Mouse (Mus musculus) neural tube, embryonic 14.5 days (tissue): ENCODE data around the gene Krt4. TPM values are rescaled to one million over a fixed set of nuclear protein-coding genes. Genes with fewer than 3 reads are reported as not detected.

Experiments
- ATAC-seq: fragments of 200-750 bp; cut with Nextera tagmentation; 2 replicates; pipeline ENCODE4 v1.8.0; 2017; ENCODE audit warnings: low read depth, mild to moderate bottlenecking, moderate TSS enrichment, moderate library complexity
- H3K27ac ChIP-seq: fragments of 300-500 bp; sonication (generic); 2 replicates; pipeline ENCODE4 v1.5.1; 2014; ENCODE audit warnings: low read depth, mild to moderate bottlenecking, control low read depth, low read length, moderate library complexity, mixed read lengths
- H3K27me3 ChIP-seq: fragments of 300-500 bp; sonication (generic); 2 replicates; pipeline ENCODE4 v1.6.1; 2014; ENCODE audit warnings: low read length; ENCODE audit not compliant: control insufficient read depth, insufficient read depth
- H3K36me3 ChIP-seq: fragments of 300-500 bp; sonication (generic); 2 replicates; pipeline ENCODE4 v1.6.1; 2014; ENCODE audit warnings: low read length, mixed read lengths; ENCODE audit not compliant: control insufficient read depth, insufficient read depth
- H3K4me1 ChIP-seq: fragments of 300-500 bp; sonication (generic); 2 replicates; pipeline ENCODE4 v1.6.1; 2014; ENCODE audit warnings: low read length; ENCODE audit not compliant: control insufficient read depth, insufficient read depth
- H3K4me2 ChIP-seq: fragments of 300-500 bp; sonication (generic); 2 replicates; pipeline ENCODE4 v1.6.1; 2014; ENCODE audit warnings: mild to moderate bottlenecking, low read depth, low read length, control low read depth
- H3K4me3 ChIP-seq: fragments of 300-500 bp; sonication (generic); 2 replicates; pipeline ENCODE4 v1.5.1; 2014; ENCODE audit warnings: low read depth, low read length, control low read depth, mixed read lengths
- H3K9ac ChIP-seq: fragments of 300-500 bp; sonication (generic); replicated peaks from 2 replicates; pipeline ENCODE4 v1.6.1; 2014; ENCODE audit warnings: low read depth, mild to moderate bottlenecking, control low read depth, low read length, mixed read lengths
- H3K9me3 ChIP-seq: fragments of 300-500 bp; sonication (generic); 2 replicates; pipeline ENCODE4 v1.6.1; 2016; ENCODE audit warnings: low read length; ENCODE audit not compliant: control insufficient read depth
- WGBS: fragments of 180-500 bp; shearing (Covaris S2); extraction: QIAGEN DNeasy Blood & Tissue Kit; methylation state at CpG from one replicate; pipeline ENCODE4 v1.1.7; 2014; 5-methylcytosine and 5-hydroxymethylcytosine counted together
- polyA plus RNA-seq: library from polyadenylated mRNA; unstranded; fragments of >200 nt; fragmentation: Nextera tagmentation; extraction: Ambion mirVana; gene quantifications from 2 replicates; pipeline ENCODE4 v1.2.1, GENCODE M21; 2014

Krt4 gene
- 0.09 and 0.12 TPM in 2 replicates for polyA plus RNA-seq

- Histone ChIP-seq H3K4me1 (no peaks in the 10 kb centered on the region), H3K27ac (no peak within 1 kb of the TSS), H3K4me3 (no peak within 1 kb of the TSS), H3K9ac (no peak within 1 kb of the TSS), H3K4me2 (no peak within 1 kb of the TSS), H3K9me3 (no peaks in the 10 kb centered on the region), H3K36me3 (no peaks in the 10 kb centered on the region), H3K27me3 (no peaks in the 10 kb centered on the region)
- WGBS = 84% methylated on average over 11 of the region's 11 CpGs
- ATAC-seq = no peak
Measured at GRCm38 (mm10) chr15:101924635-101925034, at the start of gene Krt4. Gene Krt4, minus strand, starts transcription at chr15:101924735.

DNA sequence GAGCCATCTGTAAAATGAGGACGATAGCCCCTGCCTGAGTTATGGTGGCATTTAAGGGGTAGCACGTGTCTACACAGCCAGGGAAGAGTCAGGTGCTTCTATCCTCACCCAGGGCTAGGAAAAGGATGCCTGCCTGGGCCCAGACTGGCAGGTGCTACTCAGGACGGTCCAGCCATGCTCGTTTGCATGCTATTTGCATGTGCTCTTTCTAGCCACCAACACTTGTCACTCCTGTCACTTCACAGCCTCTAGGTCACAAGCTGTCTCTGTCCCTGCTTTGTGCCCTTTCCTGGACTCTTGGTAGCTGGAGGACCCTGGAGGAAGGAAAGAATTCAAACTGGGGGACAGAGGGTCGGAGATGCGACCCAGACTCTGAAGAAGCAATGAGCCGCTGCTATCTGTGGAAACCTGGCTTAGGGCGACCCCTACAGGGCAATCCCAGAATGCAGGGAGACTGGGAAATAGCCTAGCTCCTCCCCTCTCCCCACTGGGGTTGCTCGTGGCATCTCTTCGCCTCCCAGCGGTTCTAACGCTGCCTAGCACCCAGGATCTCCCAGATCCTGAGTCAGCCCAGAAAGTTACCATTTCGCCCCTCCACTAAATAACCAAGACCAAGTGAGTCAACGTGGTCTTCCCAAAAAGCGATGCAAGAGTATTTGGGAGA, 49.0 kb upstream of the Krt4 start:
- Histone ChIP-seq H3K27me3 (no peaks in the 10 kb centered on the region), H3K36me3 (no peaks in the 10 kb centered on the region), H3K9ac (no peak overlapping the region), H3K4me3 (no peak overlapping the region), H3K4me1 (peaks cover 9% of the 10 kb centered on the region; the same call in 1 of the 2 replicates), H3K4me2 (no peak overlapping the region), H3K27ac (no peak overlapping the region), H3K9me3 (no peaks in the 10 kb centered on the region)
- 10% methylated on average over 15 of the region's 15 CpGs for WGBS
- peak; percentile 62; the same call in 1 of the 2 replicates for ATAC-seq

GRCm38 (mm10) chr15:101970536-101970935, 46.0 kb upstream of the Krt4 start:
- Histone ChIP-seq H3K27me3 (no peaks in the 10 kb centered on the region), H3K9ac (no peak overlapping the region), H3K36me3 (no peaks in the 10 kb centered on the region), H3K4me2 (no peak overlapping the region), H3K4me3 (no peak overlapping the region), H3K9me3 (no peaks in the 10 kb centered on the region), H3K27ac (no peak overlapping the region), H3K4me1 (no peaks in the 10 kb centered on the region)
- no peak for ATAC-seq
- 6% methylated on average over 3 of the region's 6 CpGs for WGBS

GRCm38 (mm10) chr15:101966808-101967207, 42.3 kb upstream of the Krt4 start:
- H3K9me3 ChIP-seq = no peaks in the 10 kb centered on the region
- no peaks in the 10 kb centered on the region for H3K4me1 ChIP-seq
- 85% methylated on average over 8 of the region's 8 CpGs for WGBS

GRCm38 (mm10) chr15:101958891-101959290, 34.4 kb upstream of the Krt4 start:
- no peak overlapping the region for H3K4me3 ChIP-seq
- ATAC-seq = no peak
- H3K27me3 ChIP-seq = no peaks in the 10 kb centered on the region
- H3K27ac ChIP-seq = no peak overlapping the region
- no peaks in the 10 kb centered on the region for H3K36me3 ChIP-seq
- H3K9ac ChIP-seq = no peak overlapping the region
- WGBS = 87% methylated on average over 3 of the region's 3 CpGs
- no peak overlapping the region for H3K4me2 ChIP-seq
- no peaks in the 10 kb centered on the region for H3K9me3 ChIP-seq
- no peaks in the 10 kb centered on the region for H3K4me1 ChIP-seq

More at GRCm38 (mm10) chr15:101966808-101967207, 42.3 kb upstream of the Krt4 start:
- Histone ChIP-seq H3K4me3 (no peak overlapping the region), H3K9ac (no peak overlapping the region), H3K36me3 (no peaks in the 10 kb centered on the region), H3K4me2 (no peak overlapping the region), H3K27me3 (no peaks in the 10 kb centered on the region), H3K27ac (no peak overlapping the region)
- no peak for ATAC-seq

- H3K27ac ChIP-seq = no peak within 1 kb of the TSS
- H3K4me3 ChIP-seq = no peak within 1 kb of the TSS
- H3K9ac ChIP-seq = no peak within 1 kb of the TSS
- H3K9me3 ChIP-seq = no peaks in the 10 kb centered on the region
- ATAC-seq = no peak
- 86% methylated on average over 9 of the region's 9 CpGs for WGBS
- no peaks in the 10 kb centered on the region for H3K36me3 ChIP-seq
- H3K4me2 ChIP-seq = no peak within 1 kb of the TSS
- H3K4me1 ChIP-seq = no peaks in the 10 kb centered on the region
- no peaks in the 10 kb centered on the region for H3K27me3 ChIP-seq
Measured at GRCm38 (mm10) chr15:101954187-101954586, 29.7 kb upstream of the Krt4 start, which contains the start of gene Krt78. Gene Krt78, minus strand, starts transcription at chr15:101954287.

- no peak overlapping the region for H3K9ac ChIP-seq
- ATAC-seq = no peak
- H3K4me1 ChIP-seq = no peaks in the 10 kb centered on the region
- no peak overlapping the region for H3K4me2 ChIP-seq
- no peaks in the 10 kb centered on the region for H3K9me3 ChIP-seq
- WGBS = 93% methylated on average over 7 of the region's 7 CpGs
- no peak overlapping the region for H3K27ac ChIP-seq
- no peaks in the 10 kb centered on the region for H3K36me3 ChIP-seq
- H3K4me3 ChIP-seq = no peak overlapping the region
- no peaks in the 10 kb centered on the region for H3K27me3 ChIP-seq
Measured at GRCm38 (mm10) chr15:101952733-101953474, 28.4 kb upstream of the Krt4 start.

DNA sequence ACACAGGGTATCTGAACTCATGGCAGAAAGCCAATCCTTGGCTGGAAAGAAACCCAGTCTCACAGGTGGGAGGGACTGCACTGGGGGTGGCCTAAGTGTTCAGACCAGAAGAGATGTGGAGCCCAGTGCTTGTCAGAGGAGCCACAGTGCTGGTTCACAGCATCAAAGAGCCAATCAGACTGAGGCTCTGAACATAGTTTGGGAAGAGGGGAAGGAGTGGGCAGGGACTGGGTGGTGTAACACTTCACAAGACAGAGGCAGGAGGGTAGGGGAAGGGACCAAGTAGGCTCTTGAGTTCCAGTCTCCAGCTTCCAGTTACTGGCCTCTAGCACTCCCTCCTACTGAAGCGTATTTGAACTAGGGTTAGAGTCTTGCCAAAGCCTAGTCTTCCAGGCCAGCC, 20.9 kb upstream of the Krt4 start:
- Histone ChIP-seq H3K27me3 (no peaks in the 10 kb centered on the region), H3K36me3 (no peaks in the 10 kb centered on the region), H3K9ac (no peak overlapping the region), H3K4me2 (no peak overlapping the region), H3K4me1 (no peaks in the 10 kb centered on the region), H3K9me3 (no peaks in the 10 kb centered on the region), H3K4me3 (no peak overlapping the region), H3K27ac (no peak overlapping the region)
- WGBS = 95% methylated on average over 1 of the region's 1 CpGs
- no peak for ATAC-seq

- no peak overlapping the region for H3K27ac ChIP-seq
- H3K27me3 ChIP-seq = no peaks in the 10 kb centered on the region
- WGBS = 67% methylated on average over 8 of the region's 8 CpGs
- H3K4me2 ChIP-seq = no peak overlapping the region
- H3K4me1 ChIP-seq = no peaks in the 10 kb centered on the region
- no peak overlapping the region for H3K4me3 ChIP-seq
- no peaks in the 10 kb centered on the region for H3K9me3 ChIP-seq
- H3K9ac ChIP-seq = no peak overlapping the region
- no peak for ATAC-seq
- H3K36me3 ChIP-seq = no peaks in the 10 kb centered on the region
Measured at GRCm38 (mm10) chr15:101941948-101942347, 17.4 kb upstream of the Krt4 start.
